Mouse (Mus musculus): ENCODE measurements around the gene A630001G21Rik. TPM values are rescaled to one million over a fixed set of nuclear protein-coding genes. Genes with fewer than 3 reads are reported as not detected.
A peak's percentile ranks its signal among the peaks of the same experiment; 100 is the strongest.

The A630001G21Rik gene
- polyA plus RNA-seq, 1 experiment from 2014 or later = 0.97 TPM

DNA sequence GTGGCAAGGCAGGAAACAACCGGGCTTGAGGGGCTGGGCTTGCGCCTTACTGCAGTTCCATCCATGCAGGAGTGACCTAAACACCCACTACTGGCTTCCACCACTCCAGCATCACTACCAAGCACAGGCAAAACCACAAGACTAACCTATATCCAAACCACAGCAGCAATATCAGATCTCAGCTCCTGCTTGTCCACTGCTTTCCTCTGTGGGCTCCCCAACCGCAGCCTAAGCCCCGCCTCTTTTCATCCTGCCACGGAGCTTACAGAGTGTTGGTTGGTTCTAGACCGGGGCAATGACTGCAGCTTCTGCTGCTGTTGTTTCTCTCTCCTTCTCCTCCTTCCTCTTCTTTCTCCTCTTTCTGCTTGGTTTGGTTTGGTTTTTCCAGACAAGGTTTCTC lies 15.1 kb downstream of the A630001G21Rik start:
- no peak for ATAC-seq (ENCODE audit: insufficient number of reproducible peaks, insufficient read depth, low FRiP score, low read depth)
- H3K36me3 ChIP-seq (ENCODE audit: control insufficient read depth, insufficient read depth, low read length) = no peaks in the 10 kb centered on the region

GRCm38 (mm10) chr1:85761665-85762064 lies 16.8 kb downstream of the A630001G21Rik start:
- 88% methylated on average over 4 of the region's 4 CpGs for WGBS
- H3K36me3 ChIP-seq (ENCODE audit: control insufficient read depth, insufficient read depth, low read length) = no peaks in the 10 kb centered on the region
- H3K27ac ChIP-seq (ENCODE audit: low read length) = no peak overlapping the region
- ATAC-seq (ENCODE audit: insufficient number of reproducible peaks, insufficient read depth, low FRiP score, low read depth) = no peak
- no peaks in the 10 kb centered on the region for H3K9me3 ChIP-seq (ENCODE audit: control insufficient read depth, low read depth, low read length)
- no peaks in the 10 kb centered on the region for H3K27me3 ChIP-seq (ENCODE audit: control insufficient read depth, insufficient read depth, low read length)
- no peak overlapping the region for H3K4me2 ChIP-seq (replicated peaks; ENCODE audit: low read depth, low read length)
- H3K9ac ChIP-seq (replicated peaks; ENCODE audit: low read depth, low read length) = no peak overlapping the region
- no peak overlapping the region for H3K4me3 ChIP-seq (ENCODE audit: low read depth, low read length)
- H3K4me1 ChIP-seq (ENCODE audit: control insufficient read depth, insufficient read depth, low read length) = no peaks in the 10 kb centered on the region

More for the DNA sequence above, 15.1 kb downstream of the A630001G21Rik start:
- Histone ChIP-seq H3K9ac (replicated peaks; ENCODE audit: low read depth, low read length) (no peak overlapping the region), H3K4me2 (replicated peaks; ENCODE audit: low read depth, low read length) (no peak overlapping the region), H3K9me3 (ENCODE audit: control insufficient read depth, low read depth, low read length) (no peaks in the 10 kb centered on the region), H3K4me3 (ENCODE audit: low read depth, low read length) (no peak overlapping the region), H3K27ac (ENCODE audit: low read length) (no peak overlapping the region), H3K27me3 (ENCODE audit: control insufficient read depth, insufficient read depth, low read length) (no peaks in the 10 kb centered on the region), H3K4me1 (ENCODE audit: control insufficient read depth, insufficient read depth, low read length) (no peaks in the 10 kb centered on the region)
- WGBS = 78% methylated on average over 6 of the region's 6 CpGs

DNA sequence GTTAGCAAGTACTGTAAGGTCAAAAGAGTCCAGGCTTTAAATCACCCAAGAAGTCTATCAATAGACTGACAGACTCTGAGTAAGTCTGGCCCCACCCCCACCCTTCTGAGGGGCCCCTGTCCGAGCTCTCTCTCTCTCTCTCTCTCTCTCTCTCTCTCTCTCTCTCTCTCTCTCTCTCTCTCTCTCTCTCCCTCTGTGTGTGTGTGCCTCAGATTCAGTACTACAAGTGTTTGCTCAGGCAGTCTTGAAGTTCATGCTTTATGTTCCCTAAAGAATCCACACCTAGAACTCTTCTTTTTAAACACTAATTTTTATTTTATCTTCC lies 19.5 kb downstream of the A630001G21Rik start:
- Histone ChIP-seq H3K9me3 (ENCODE audit: control insufficient read depth, low read depth, low read length) (no peaks in the 10 kb centered on the region), H3K4me1 (ENCODE audit: control insufficient read depth, insufficient read depth, low read length) (no peaks in the 10 kb centered on the region), H3K36me3 (ENCODE audit: control insufficient read depth, insufficient read depth, low read length) (no peaks in the 10 kb centered on the region), H3K9ac (replicated peaks; ENCODE audit: low read depth, low read length) (no peak overlapping the region), H3K4me2 (replicated peaks; ENCODE audit: low read depth, low read length) (no peak overlapping the region), H3K27ac (ENCODE audit: low read length) (no peak overlapping the region), H3K27me3 (ENCODE audit: control insufficient read depth, insufficient read depth, low read length) (no peaks in the 10 kb centered on the region), H3K4me3 (ENCODE audit: low read depth, low read length) (no peak overlapping the region)
- no peak for ATAC-seq (ENCODE audit: insufficient number of reproducible peaks, insufficient read depth, low FRiP score, low read depth)
- WGBS = 22% methylated on average over 1 of the region's 1 CpGs

GRCm38 (mm10) chr1:85758231-85758968 lies 20.0 kb downstream of the A630001G21Rik start:
- no peaks in the 10 kb centered on the region for H3K36me3 ChIP-seq (ENCODE audit: control insufficient read depth, insufficient read depth, low read length)
- H3K9me3 ChIP-seq (ENCODE audit: control insufficient read depth, low read depth, low read length) = no peaks in the 10 kb centered on the region
- H3K4me2 ChIP-seq (replicated peaks; ENCODE audit: low read depth, low read length) = no peak overlapping the region
- no peaks in the 10 kb centered on the region for H3K4me1 ChIP-seq (ENCODE audit: control insufficient read depth, insufficient read depth, low read length)
- H3K27ac ChIP-seq (ENCODE audit: low read length) = no peak overlapping the region
- 26% methylated on average over 14 of the region's 14 CpGs for WGBS
- no peak overlapping the region for H3K4me3 ChIP-seq (ENCODE audit: low read depth, low read length)
- H3K9ac ChIP-seq (replicated peaks; ENCODE audit: low read depth, low read length) = no peak overlapping the region
- H3K27me3 ChIP-seq (ENCODE audit: control insufficient read depth, insufficient read depth, low read length) = no peaks in the 10 kb centered on the region
- ATAC-seq (ENCODE audit: insufficient number of reproducible peaks, insufficient read depth, low FRiP score, low read depth) = no peak

GRCm38 (mm10) chr1:85757531-85758230 lies 20.8 kb downstream of the A630001G21Rik start:
- no peaks in the 10 kb centered on the region for H3K4me1 ChIP-seq (ENCODE audit: control insufficient read depth, insufficient read depth, low read length)
- whole genome bisulfite sequencing = 75% methylated on average over 6 of the region's 6 CpGs
- H3K27ac ChIP-seq (ENCODE audit: low read length) = no peak overlapping the region
- ATAC-seq (ENCODE audit: insufficient number of reproducible peaks, insufficient read depth, low FRiP score, low read depth) = no peak
- no peak overlapping the region for H3K4me3 ChIP-seq (ENCODE audit: low read depth, low read length)
- H3K9me3 ChIP-seq (ENCODE audit: control insufficient read depth, low read depth, low read length) = no peaks in the 10 kb centered on the region
- no peak overlapping the region for H3K4me2 ChIP-seq (replicated peaks; ENCODE audit: low read depth, low read length)
- H3K27me3 ChIP-seq (ENCODE audit: control insufficient read depth, insufficient read depth, low read length) = no peaks in the 10 kb centered on the region
- H3K9ac ChIP-seq (replicated peaks; ENCODE audit: low read depth, low read length) = no peak overlapping the region
- no peaks in the 10 kb centered on the region for H3K36me3 ChIP-seq (ENCODE audit: control insufficient read depth, insufficient read depth, low read length)

GRCm38 (mm10) chr1:85751932-85752680 lies 26.3 kb downstream of the A630001G21Rik start:
- 79% methylated on average over 11 of the region's 11 CpGs for WGBS
- Histone ChIP-seq H3K27me3 (ENCODE audit: control insufficient read depth, insufficient read depth, low read length) (no peaks in the 10 kb centered on the region), H3K4me3 (ENCODE audit: low read depth, low read length) (no peak overlapping the region), H3K27ac (ENCODE audit: low read length) (no peak overlapping the region), H3K9me3 (ENCODE audit: control insufficient read depth, low read depth, low read length) (no peaks in the 10 kb centered on the region), H3K4me1 (ENCODE audit: control insufficient read depth, insufficient read depth, low read length) (peaks cover 6% of the 10 kb centered on the region; the same call in 1 of the 2 replicates), H3K36me3 (ENCODE audit: control insufficient read depth, insufficient read depth, low read length) (no peaks in the 10 kb centered on the region), H3K9ac (replicated peaks; ENCODE audit: low read depth, low read length) (no peak overlapping the region), H3K4me2 (replicated peaks; ENCODE audit: low read depth, low read length) (no peak overlapping the region)
- ATAC-seq (ENCODE audit: insufficient number of reproducible peaks, insufficient read depth, low FRiP score, low read depth) = no peak

DNA sequence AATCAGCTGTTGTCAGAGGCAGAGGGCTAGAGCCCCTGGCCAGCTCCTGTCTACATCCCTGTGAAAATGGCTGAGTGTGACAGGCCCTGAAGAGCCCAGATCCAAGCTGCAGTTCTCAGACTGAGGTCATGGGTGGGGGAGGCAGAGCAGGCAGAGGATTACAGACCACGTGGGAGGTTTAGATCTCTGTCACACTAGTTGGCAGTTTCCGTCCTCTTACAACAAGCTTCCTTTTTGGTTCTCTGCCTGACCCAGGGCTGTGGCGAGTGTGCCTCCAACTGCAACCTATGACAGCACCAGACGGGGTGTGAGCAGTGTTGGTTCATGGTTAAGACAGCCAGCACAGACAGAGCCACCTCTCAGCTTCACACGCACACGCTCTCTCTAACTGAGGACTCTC lies 26.9 kb downstream of the A630001G21Rik start:
- peaks cover 6% of the 10 kb centered on the region; the same call in 1 of the 2 replicates for H3K4me1 ChIP-seq (ENCODE audit: control insufficient read depth, insufficient read depth, low read length)
- H3K27me3 ChIP-seq (ENCODE audit: control insufficient read depth, insufficient read depth, low read length) = no peaks in the 10 kb centered on the region
- no peaks in the 10 kb centered on the region for H3K36me3 ChIP-seq (ENCODE audit: control insufficient read depth, insufficient read depth, low read length)
- H3K9ac ChIP-seq (replicated peaks; ENCODE audit: low read depth, low read length) = no peak overlapping the region
- no peak overlapping the region for H3K4me3 ChIP-seq (ENCODE audit: low read depth, low read length)
- 42% methylated on average over 6 of the region's 6 CpGs for WGBS
- 0 out of 2 replicates have a peak, but pooled peaks have one; percentile 42 for ATAC-seq (ENCODE audit: insufficient number of reproducible peaks, insufficient read depth, low FRiP score, low read depth)
- no peaks in the 10 kb centered on the region for H3K9me3 ChIP-seq (ENCODE audit: control insufficient read depth, low read depth, low read length)
- no peak overlapping the region for H3K4me2 ChIP-seq (replicated peaks; ENCODE audit: low read depth, low read length)
- no peak overlapping the region for H3K27ac ChIP-seq (ENCODE audit: low read length)

GRCm38 (mm10) chr1:85750650-85751049 lies 27.8 kb downstream of the A630001G21Rik start:
- no peak for ATAC-seq (ENCODE audit: insufficient number of reproducible peaks, insufficient read depth, low FRiP score, low read depth)
- no peaks in the 10 kb centered on the region for H3K9me3 ChIP-seq (ENCODE audit: control insufficient read depth, low read depth, low read length)
- H3K4me3 ChIP-seq (ENCODE audit: low read depth, low read length) = no peak overlapping the region
- no peak overlapping the region for H3K27ac ChIP-seq (ENCODE audit: low read length)
- no peaks in the 10 kb centered on the region for H3K27me3 ChIP-seq (ENCODE audit: control insufficient read depth, insufficient read depth, low read length)
- H3K9ac ChIP-seq (replicated peaks; ENCODE audit: low read depth, low read length) = no peak overlapping the region
- H3K4me1 ChIP-seq (ENCODE audit: control insufficient read depth, insufficient read depth, low read length) = peaks cover 6% of the 10 kb centered on the region; the same call in 1 of the 2 replicates
- 80% methylated on average over 4 of the region's 4 CpGs for WGBS
- no peaks in the 10 kb centered on the region for H3K36me3 ChIP-seq (ENCODE audit: control insufficient read depth, insufficient read depth, low read length)
- no peak overlapping the region for H3K4me2 ChIP-seq (replicated peaks; ENCODE audit: low read depth, low read length)
